Comparison of ENCODE assay signal across 13 mouse cellular contexts in the genomic region with DNA sequence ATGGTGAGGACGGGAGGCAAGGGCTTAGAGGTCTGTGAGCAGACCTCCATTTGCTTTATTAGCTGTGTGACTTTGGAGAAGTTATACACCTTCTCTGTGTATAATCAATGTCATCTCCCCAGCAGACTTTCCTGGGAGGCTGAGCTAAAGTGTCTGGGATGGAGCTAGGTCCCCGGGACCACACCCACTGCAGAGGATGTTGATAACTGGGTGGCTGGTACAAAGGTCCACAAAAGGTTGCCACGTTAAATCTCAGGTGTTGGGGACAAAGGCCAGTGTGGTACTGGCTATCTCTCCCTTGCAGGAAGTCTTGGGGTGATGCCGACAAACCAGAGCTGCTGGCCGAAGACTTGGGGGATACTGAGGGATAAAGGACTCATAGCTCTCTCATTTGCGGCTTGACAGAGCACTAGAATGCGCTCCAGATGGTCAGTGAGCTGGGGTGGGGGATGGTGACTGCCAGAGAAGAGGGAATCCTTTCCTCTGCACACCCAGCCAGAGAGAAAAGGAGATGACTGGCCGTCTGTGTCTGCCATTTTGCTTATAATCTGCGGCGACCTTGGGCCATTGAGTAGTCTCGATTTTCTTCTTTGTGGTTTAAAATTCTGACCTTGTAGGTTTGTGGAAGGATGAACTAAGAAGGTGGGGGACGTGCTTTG. TPM values are rescaled to one million over a fixed set of nuclear protein-coding genes. Genes with fewer than 3 reads are reported as not detected.
DNase-seq lines count a peak whose midpoint lies in the region; ATAC-seq and TF ChIP-seq lines count a peak whose summit lies in the region.
"Had no signal": no experiment of that assay in that cellular context is flagged by ENCODE, and none has a peak within 500 bp of the region (broad histone marks: within the 10 kb centered on the region; RNA-seq: fewer than 3 reads in every experiment).

No protein-coding gene starts in this region.

- no peaks in the 10 kb centered on the region; the same call in 1 of the 2 replicates for H3K36me3 ChIP-seq in intestine, postnatal 0 days (ENCODE audit: control insufficient read depth, insufficient read depth)
- H3K36me3 ChIP-seq in midbrain, embryonic 13.5 days, result no peaks in the 10 kb centered on the region
- H3K36me3 ChIP-seq in forebrain, embryonic 14.5 days (ENCODE audit: control insufficient read depth, insufficient read depth, low read length), result no peaks in the 10 kb centered on the region
- H3K36me3 ChIP-seq: forebrain, embryonic 12.5 days; hindbrain, embryonic 10.5 days; limb, embryonic 12.5 days had no signal

- WGBS in intestine, postnatal 0 days, result 58% methylated on average over 12 of the region's 12 CpGs
- 84% methylated on average over 12 of the region's 12 CpGs for WGBS in midbrain, embryonic 13.5 days
- 78% methylated on average over 12 of the region's 12 CpGs for WGBS in forebrain, embryonic 14.5 days

- no peaks in the 10 kb centered on the region for H3K27me3 ChIP-seq in intestine, postnatal 0 days (replicated peaks; ENCODE audit: control insufficient read depth, insufficient read depth, low read length)
- H3K27me3 ChIP-seq in midbrain, embryonic 13.5 days, result no peaks in the 10 kb centered on the region
- H3K27me3 ChIP-seq in forebrain, embryonic 14.5 days (replicated peaks; ENCODE audit: control insufficient read depth, insufficient read depth, low read length), result no peaks in the 10 kb centered on the region
- H3K27me3 ChIP-seq: forebrain, embryonic 12.5 days; limb, embryonic 12.5 days had no signal

- peak overlapping the region; percentile 57; the same call in 1 of the 2 replicates for H3K27ac ChIP-seq in gastrocnemius, adult 2 months
- peak overlapping the region; percentile 74 for H3K27ac ChIP-seq in intestine, postnatal 0 days (ENCODE audit: low read depth, low read length)
- no peak overlapping the region for H3K27ac ChIP-seq in midbrain, embryonic 13.5 days
- H3K27ac ChIP-seq in forebrain, embryonic 14.5 days (ENCODE audit: low read depth, low read length), result no peak overlapping the region
- H3K27ac ChIP-seq: forebrain, embryonic 12.5 days; hindbrain, embryonic 10.5 days; limb, embryonic 12.5 days had no signal

- peak; percentile 89 for ATAC-seq in intestine, postnatal 0 days
- no peak for ATAC-seq in midbrain, embryonic 13.5 days
- no peak for ATAC-seq in forebrain, embryonic 14.5 days

- peak overlapping the region; percentile 5; the same call in 1 of the 2 replicates for H3K9ac ChIP-seq in intestine, postnatal 0 days (ENCODE audit: low read depth, low read length)
- no peak overlapping the region for H3K9ac ChIP-seq in midbrain, embryonic 13.5 days (replicated peaks)
- H3K9ac ChIP-seq in forebrain, embryonic 14.5 days (ENCODE audit: low read length), result no peak overlapping the region
- H3K9ac ChIP-seq: forebrain, embryonic 12.5 days had no signal

- 0 out of 2 replicates have a peak, but pooled peaks cover 4% of the 10 kb centered on the region for H3K4me1 ChIP-seq in intestine, postnatal 0 days (replicated peaks; ENCODE audit: control insufficient read depth, insufficient read depth, low read length)
- no peaks in the 10 kb centered on the region for H3K4me1 ChIP-seq in midbrain, embryonic 13.5 days (replicated peaks)
- H3K4me1 ChIP-seq in forebrain, embryonic 14.5 days (ENCODE audit: control insufficient read depth, insufficient read depth, low read length), result no peaks in the 10 kb centered on the region
- H3K4me1 ChIP-seq: forebrain, embryonic 12.5 days; limb, embryonic 12.5 days had no signal

- peak overlapping the region; percentile 48 for H3K4me2 ChIP-seq in intestine, postnatal 0 days (replicated peaks; ENCODE audit: low read depth)
- no peak overlapping the region for H3K4me2 ChIP-seq in midbrain, embryonic 13.5 days (replicated peaks)
- H3K4me2 ChIP-seq in forebrain, embryonic 14.5 days (ENCODE audit: low read length), result no peak overlapping the region
- H3K4me2 ChIP-seq: forebrain, embryonic 12.5 days; limb, embryonic 12.5 days had no signal

- H3K9me3 ChIP-seq in intestine, postnatal 0 days (ENCODE audit: control insufficient read depth), result no peaks in the 10 kb centered on the region
- H3K9me3 ChIP-seq in midbrain, embryonic 13.5 days, result no peaks in the 10 kb centered on the region
- no peaks in the 10 kb centered on the region; the same call in 1 of the 2 replicates for H3K9me3 ChIP-seq in forebrain, embryonic 14.5 days (replicated peaks; ENCODE audit: control insufficient read depth, low read length)

- TF ChIP-seq CTCF in gastrocnemius, adult 2 months (IDR thresholded peaks at IDR 0.05), result no peak
- TF ChIP-seq CTCF in intestine, postnatal 0 days (IDR thresholded peaks at IDR 0.05; ENCODE audit: low read depth), result no peak

- H3K4me3 ChIP-seq in gastrocnemius, adult 2 months, result peak overlapping the region; percentile 55
- H3K4me3 ChIP-seq in intestine, postnatal 0 days (ENCODE audit: low read depth, low read length), result peak overlapping the region; percentile 21; the same call in 1 of the 2 replicates
- H3K4me3 ChIP-seq in midbrain, embryonic 13.5 days (replicated peaks), result no peak overlapping the region
- H3K4me3 ChIP-seq in forebrain, embryonic 14.5 days (ENCODE audit: low read depth, low read length), result no peak overlapping the region
- H3K4me3 ChIP-seq: forebrain, embryonic 12.5 days; hindbrain, embryonic 10.5 days; limb, embryonic 12.5 days had no signal

- intact Hi-C loops in gastrocnemius, adult 2 months (cut with DNase I), result no loop called here

- no peak for DNase-seq in gastrocnemius, adult 2 months
- DNase-seq in gastrocnemius, adult 8-10 months (ENCODE audit: low spot score in 2 of 2), result no peak
- peak; percentile 33 for DNase-seq in lung, postnatal 10 days
- DNase-seq in lung, adult 18-20 months, result no peak
- peak; percentile 22 for DNase-seq in ZHBTc4 (ENCODE audit: low read depth, low spot score)
- no peak for DNase-seq in forebrain, embryonic 14.5 days (ENCODE audit: low spot score)
- DNase-seq: kidney, postnatal 14 days; thymus, postnatal 25 days had no signal

RNA-seq across cellular contexts. Expression of a gene that starts 1.4 kb away (rescaled TPM):
- total RNA-seq in gastrocnemius, adult 2 months (2021), result under 1 TPM; 0.56 to 0.98 TPM
- total RNA-seq in gastrocnemius, adult 8-10 months (2022), result 1 to 10 TPM in 1 of 4 experiments, under 1 TPM in 3; 0.15 to 1.0 (median 0.50) TPM
- polyA plus RNA-seq in intestine, postnatal 0 days (2015; fragmentation: Nextera tagmentation; extraction: Ambion mirVana), result 4.7 and 5.2 TPM in 2 replicates
- polyA plus RNA-seq in midbrain, embryonic 13.5 days (2015; fragmentation: Nextera tagmentation; extraction: Ambion mirVana), result 0.41 and 0.51 TPM in 2 replicates
- polyA plus RNA-seq in forebrain, embryonic 14.5 days (2014; fragmentation: Nextera tagmentation; extraction: Ambion mirVana), result 0.18 and 0.30 TPM in 2 replicates

RNA-seq across cellular contexts. Expression of a gene that starts 29.9 kb away (rescaled TPM):
- 10 to 100 TPM; 47.2 to 59.3 TPM for total RNA-seq in gastrocnemius, adult 2 months (2021)
- total RNA-seq in gastrocnemius, adult 8-10 months (2022), result 10 to 100 TPM; 34.4 to 50.4 (median 38.8) TPM
- polyA plus RNA-seq in intestine, postnatal 0 days (2015; fragmentation: Nextera tagmentation; extraction: Ambion mirVana), result 119 and 120 TPM in 2 replicates
- 158 and 173 TPM in 2 replicates for polyA plus RNA-seq in midbrain, embryonic 13.5 days (2015; fragmentation: Nextera tagmentation; extraction: Ambion mirVana)
- 152 and 160 TPM in 2 replicates for polyA plus RNA-seq in forebrain, embryonic 14.5 days (2014; fragmentation: Nextera tagmentation; extraction: Ambion mirVana)

RNA-seq across cellular contexts. Expression of a gene that starts 31.8 kb away (rescaled TPM):
- 10 to 100 TPM; 41.0 to 60.0 TPM for total RNA-seq in gastrocnemius, adult 2 months (2021)
- 10 to 100 TPM; 48.3 to 57.9 (median 49.7) TPM for total RNA-seq in gastrocnemius, adult 8-10 months (2022)
- polyA plus RNA-seq in intestine, postnatal 0 days (2015; fragmentation: Nextera tagmentation; extraction: Ambion mirVana), result 1,746 and 1,835 TPM in 2 replicates
- polyA plus RNA-seq in midbrain, embryonic 13.5 days (2015; fragmentation: Nextera tagmentation; extraction: Ambion mirVana), result 1,327 and 1,380 TPM in 2 replicates
- polyA plus RNA-seq in forebrain, embryonic 14.5 days (2014; fragmentation: Nextera tagmentation; extraction: Ambion mirVana), result 1,314 and 1,514 TPM in 2 replicates

RNA-seq across cellular contexts. Expression of a gene that starts 54.9 kb away (rescaled TPM):
- 1 to 10 TPM; 1.5 to 2.1 TPM for total RNA-seq in gastrocnemius, adult 2 months (2021)
- 1 to 10 TPM; 2.1 to 2.5 (median 2.2) TPM for total RNA-seq in gastrocnemius, adult 8-10 months (2022)
- 17.2 and 18.0 TPM in 2 replicates for polyA plus RNA-seq in intestine, postnatal 0 days (2015; fragmentation: Nextera tagmentation; extraction: Ambion mirVana)
- 7.6 and 9.2 TPM in 2 replicates for polyA plus RNA-seq in midbrain, embryonic 13.5 days (2015; fragmentation: Nextera tagmentation; extraction: Ambion mirVana)
- 2.9 and 4.5 TPM in 2 replicates for polyA plus RNA-seq in forebrain, embryonic 14.5 days (2014; fragmentation: Nextera tagmentation; extraction: Ambion mirVana)

Comparison
In these comparisons a context has a peak if more than half of its experiments do, and no peak if none do; other contexts are left out.
1. DNase-seq: peak in lung, postnatal 10 days (single experiment) and ZHBTc4 (single experiment); none in gastrocnemius, adult 2 months (single experiment), gastrocnemius, adult 8-10 months (0 of 2), lung, adult 18-20 months (0 of 2) and forebrain, embryonic 14.5 days (single experiment).
2. H3K27ac ChIP-seq: peak in gastrocnemius, adult 2 months (single experiment) and intestine, postnatal 0 days (single experiment); none in midbrain, embryonic 13.5 days (single experiment) and forebrain, embryonic 14.5 days (single experiment).
3. H3K4me3 ChIP-seq: peak in gastrocnemius, adult 2 months (single experiment) and intestine, postnatal 0 days (single experiment); none in midbrain, embryonic 13.5 days (single experiment) and forebrain, embryonic 14.5 days (single experiment).